Mouse (Mus musculus): ENCODE data around the gene Hnrnpm. TPM values are rescaled to one million over a fixed set of nuclear protein-coding genes. Genes with fewer than 3 reads are reported as not detected.
"Not testable (repeated sequence)": the region's sequence is repeated elsewhere in the genome, so short reads cannot be mapped to it uniquely, and the experiment has no call there.

Gene Hnrnpm
- total RNA-seq, 2 experiments from 2014 or later, result 129 to 152 TPM

DNA sequence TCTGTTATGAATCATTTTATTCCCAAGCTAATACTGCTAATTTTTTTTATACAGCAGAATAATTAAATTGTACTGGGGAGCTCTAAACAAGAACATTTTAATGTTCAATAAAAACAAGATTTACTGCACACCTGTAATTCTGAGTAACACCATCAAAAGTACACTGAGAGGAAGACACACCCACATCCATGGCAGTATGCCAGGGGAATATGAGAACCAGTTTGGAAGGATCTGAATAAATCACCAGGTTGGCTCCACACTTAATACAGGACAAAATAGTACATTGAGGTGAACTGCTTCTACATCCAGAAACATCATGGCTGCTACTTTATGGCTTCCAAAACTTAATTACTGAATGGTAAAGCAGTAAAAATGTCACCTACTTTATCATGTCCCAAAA lies 11.2 kb downstream of the Hnrnpm start:
- no peak for DNase-seq (ENCODE audit: extremely low spot score in 1 of 2, low spot score in 1 of 2)

DNA sequence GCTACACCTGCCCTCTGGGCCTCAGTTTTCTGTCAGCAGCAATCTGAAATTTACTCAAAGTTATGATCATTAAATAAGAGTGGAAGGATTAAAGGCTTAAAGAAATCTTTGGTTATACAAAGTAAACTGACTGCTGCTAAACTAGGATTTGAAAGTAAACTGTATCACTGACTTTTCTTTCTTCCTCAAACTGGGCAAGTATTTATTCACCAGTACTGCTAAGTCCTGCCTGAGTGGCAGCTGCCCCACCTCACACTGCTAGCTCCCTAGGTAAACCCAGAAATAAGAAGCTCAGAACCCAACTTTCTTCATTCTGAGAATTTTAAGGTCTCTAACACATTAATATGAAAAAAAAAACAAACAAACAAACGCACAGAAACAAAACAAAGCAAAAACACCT lies 12.8 kb downstream of the Hnrnpm start:
- no peak for DNase-seq (ENCODE audit: extremely low spot score in 1 of 2, low spot score in 1 of 2)

DNA sequence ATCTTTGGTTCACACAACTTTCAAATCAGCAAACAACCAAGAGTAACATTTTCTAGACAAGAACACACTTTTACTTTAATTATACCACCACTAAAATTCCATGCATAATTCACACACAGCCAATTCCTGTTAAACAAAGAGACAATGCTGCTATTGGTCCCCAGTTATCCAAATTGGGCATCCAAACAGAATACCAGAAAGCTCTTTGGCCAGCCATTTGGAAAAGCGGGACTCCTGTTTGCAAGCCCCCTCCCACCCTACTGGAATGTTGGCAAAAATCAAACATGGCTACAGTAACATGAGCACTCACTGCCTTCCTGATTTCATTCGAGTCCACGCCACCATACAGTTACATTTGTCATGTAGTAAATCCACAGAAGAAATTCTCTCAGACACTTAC lies 17.0 kb downstream of the Hnrnpm start:
- DNase-seq (ENCODE audit: extremely low spot score in 1 of 2, low spot score in 1 of 2), result no peak

- no peak for DNase-seq (ENCODE audit: extremely low spot score in 1 of 2, low spot score in 1 of 2)
Observed at GRCm38 (mm10) chr17:33666813-33667212, 19.8 kb downstream of the Hnrnpm start.

GRCm38 (mm10) chr17:33649781-33650475 lies 36.7 kb downstream of the Hnrnpm start:
- DNase-seq (ENCODE audit: extremely low spot score in 1 of 2, low spot score in 1 of 2), result no peak

GRCm38 (mm10) chr17:33645073-33645472 lies 41.6 kb downstream of the Hnrnpm start:
- no peak for DNase-seq (ENCODE audit: extremely low spot score in 1 of 2, low spot score in 1 of 2)

GRCm38 (mm10) chr17:33644068-33644467 lies 42.6 kb downstream of the Hnrnpm start:
- DNase-seq (ENCODE audit: extremely low spot score in 1 of 2, low spot score in 1 of 2), result no peak

DNA sequence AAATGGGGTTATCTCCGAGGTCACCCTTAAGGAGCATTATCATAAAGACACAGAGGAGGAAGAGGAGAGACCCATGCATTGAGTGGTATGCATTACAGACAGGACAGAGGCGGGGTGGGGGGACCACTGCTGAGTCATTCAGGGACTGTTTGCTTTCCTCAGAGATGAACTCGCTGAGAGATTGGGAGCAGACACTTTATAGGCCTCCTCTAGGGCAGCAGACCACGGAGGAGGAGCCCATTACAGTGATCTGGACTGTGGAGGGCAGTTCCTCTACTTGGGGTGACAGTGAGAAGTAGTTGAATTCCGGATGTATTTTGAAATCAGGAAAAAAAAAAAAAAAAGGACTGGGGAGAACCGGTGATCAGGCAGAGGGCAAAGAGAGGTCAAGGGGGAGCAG lies 46.9 kb downstream of the Hnrnpm start:
- no peak for DNase-seq (ENCODE audit: extremely low spot score in 1 of 2, low spot score in 1 of 2)

DNA sequence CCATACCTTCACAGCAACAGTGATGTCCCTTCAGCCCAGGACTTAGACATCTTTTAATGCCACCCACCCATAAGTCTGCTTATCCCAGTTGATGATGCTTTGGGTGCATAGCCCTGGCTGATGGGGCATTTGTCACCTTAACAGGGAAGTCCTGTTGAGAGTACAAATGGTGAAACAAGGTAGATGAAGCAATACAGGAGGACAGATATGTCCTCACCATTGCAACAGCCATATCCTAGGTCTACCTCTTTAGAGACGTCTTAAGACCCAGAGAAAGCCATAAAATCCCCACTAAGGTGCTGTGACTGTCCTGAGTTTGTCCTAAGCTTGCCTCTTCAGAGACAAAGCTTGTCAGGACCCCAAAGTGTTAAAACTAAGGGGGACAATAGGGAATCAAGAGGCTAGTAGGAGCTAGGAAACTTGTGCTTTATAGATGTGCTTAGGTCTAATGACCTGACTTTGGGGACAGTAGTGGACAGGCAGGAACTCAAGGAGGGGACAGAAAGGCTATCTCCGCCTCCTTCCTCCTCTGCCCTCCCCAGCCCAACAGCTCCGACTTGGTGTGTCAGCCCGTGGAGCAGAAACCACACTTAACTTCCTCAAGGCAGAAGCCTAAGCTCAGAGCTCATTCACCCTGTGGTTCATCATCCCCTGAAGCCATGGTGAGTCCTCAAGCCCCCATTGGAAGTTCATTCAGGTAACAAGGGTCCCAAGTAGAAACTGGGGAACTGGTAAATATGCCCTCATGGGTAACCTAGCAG lies 49.0 kb downstream of the Hnrnpm start, which contains the start of gene Pram1:
Gene Pram1, plus strand, starts transcription at position 541 of the 761 bp plus-strand sequence.
- DNase-seq (ENCODE audit: extremely low spot score in 1 of 2, low spot score in 1 of 2), result no peak

DNA sequence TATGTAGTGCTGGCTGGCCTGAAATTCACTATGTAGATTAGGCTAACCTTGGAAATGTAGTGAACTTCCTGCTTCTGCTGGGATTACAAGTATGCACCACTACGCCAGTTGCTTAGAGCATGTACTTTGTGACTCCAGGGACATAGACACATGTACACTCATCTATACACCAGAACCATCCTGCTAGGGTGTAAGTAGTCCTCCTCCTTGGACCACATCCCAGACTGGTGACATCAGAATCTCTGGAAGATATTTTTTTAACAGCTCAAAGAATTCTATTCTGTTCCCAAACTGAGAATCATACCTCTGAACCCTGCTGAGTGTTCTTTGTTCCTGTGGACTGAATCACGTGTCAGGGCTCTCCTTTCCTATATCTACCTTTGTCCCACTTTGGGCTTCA lies 49.6 kb downstream of the Hnrnpm start:
- DNase-seq (ENCODE audit: extremely low spot score in 1 of 2, low spot score in 1 of 2), result no peak

- DNase-seq (ENCODE audit: extremely low spot score in 1 of 2, low spot score in 1 of 2), result no peak
Observed at GRCm38 (mm10) chr17:33631796-33632195, 54.9 kb downstream of the Hnrnpm start.

DNA sequence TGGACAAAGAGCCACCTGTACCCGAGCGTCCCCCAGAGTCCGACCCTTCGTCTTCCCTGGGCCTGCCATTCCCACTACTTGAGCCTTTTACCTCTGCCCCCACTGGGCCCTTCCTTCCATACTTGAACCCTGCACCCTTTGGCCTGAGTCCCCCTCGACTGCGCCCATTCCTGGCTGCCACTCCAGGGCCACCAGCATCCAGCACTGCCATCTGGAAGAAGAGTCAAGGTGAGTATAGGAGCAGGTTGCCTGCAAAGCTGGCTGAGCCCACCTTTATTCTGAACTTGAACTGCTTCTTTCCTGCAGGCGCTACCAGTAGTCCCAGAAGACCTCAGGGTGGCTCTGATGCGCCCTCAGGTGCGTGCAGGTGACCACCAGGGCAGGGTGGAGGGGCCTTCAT lies 55.4 kb downstream of the Hnrnpm start:
- no peak for DNase-seq (ENCODE audit: extremely low spot score in 1 of 2, low spot score in 1 of 2)

- DNase-seq (ENCODE audit: extremely low spot score in 1 of 2, low spot score in 1 of 2), result no peak
Observed at GRCm38 (mm10) chr17:33630171-33630895, 56.3 kb downstream of the Hnrnpm start.

- no peak for DNase-seq (ENCODE audit: extremely low spot score in 1 of 2, low spot score in 1 of 2)
Observed at GRCm38 (mm10) chr17:33629487-33630125, 57.1 kb downstream of the Hnrnpm start.

DNA sequence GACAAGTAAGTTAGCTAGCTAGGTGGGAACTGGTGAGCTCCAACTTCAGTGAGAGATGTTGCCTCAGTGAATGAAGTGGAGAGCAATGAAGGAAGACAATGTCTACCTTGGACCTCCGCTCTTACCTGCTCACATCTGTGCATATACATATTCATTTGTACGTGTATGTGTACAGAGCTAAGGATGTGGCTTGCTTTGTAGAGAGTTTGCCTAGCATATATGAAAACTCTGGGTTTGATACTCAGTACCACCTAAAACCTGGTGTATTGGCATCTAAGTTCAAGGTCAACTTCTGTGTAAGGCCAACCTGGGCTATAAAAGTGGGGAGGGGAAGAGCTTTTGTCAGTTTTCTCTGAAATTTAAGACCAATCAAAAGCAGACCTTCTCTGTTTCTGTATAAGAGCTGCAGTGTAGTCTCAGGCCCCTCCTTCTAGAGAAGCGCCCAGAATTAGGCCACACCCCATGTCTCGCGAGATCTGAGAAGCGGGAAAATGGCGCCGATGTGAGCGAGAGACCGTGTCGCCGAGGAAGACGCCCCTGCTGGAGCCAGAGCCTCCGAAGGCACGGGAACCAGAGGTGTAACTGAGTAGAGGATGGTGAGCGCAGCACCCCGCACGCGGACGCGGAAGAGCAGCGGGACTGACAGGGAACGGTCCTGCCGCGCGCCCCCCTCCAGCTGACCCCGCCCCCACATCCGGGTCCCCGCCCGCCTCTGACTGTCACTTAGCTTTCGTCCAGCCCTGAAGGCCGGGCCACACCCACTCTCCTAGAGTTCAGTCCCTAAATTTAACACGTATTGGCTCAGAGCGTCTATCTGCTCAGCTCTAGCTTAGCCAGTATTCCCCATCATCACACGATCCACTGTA lies 57.8 kb downstream of the Hnrnpm start, which contains the start of gene Zfp414:
Gene Zfp414, plus strand, starts transcription at position 470 of the 866 bp plus-strand sequence.
- peak; percentile 83 to 84 for DNase-seq (ENCODE audit: extremely low spot score in 1 of 2, low spot score in 1 of 2)

DNA sequence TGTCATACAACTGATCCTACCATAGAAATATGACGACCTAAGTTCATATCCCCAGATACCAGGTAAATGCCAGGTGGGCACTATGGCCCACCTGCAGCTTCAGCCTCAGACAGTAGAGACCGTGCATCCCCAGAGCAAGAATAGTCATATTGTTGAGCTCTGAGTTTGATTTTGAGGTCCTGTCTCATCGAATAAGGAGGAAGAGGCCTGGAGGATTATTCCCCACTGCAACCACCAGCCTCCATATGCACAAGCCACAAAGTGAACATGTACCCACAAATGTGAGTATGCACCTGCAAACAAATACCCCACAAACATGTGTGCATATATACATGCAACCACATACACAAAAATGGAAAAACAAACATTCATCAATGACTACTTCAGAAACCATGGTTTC lies 59.4 kb downstream of the Hnrnpm start:
- DNase-seq (ENCODE audit: extremely low spot score in 1 of 2, low spot score in 1 of 2), result no peak

GRCm38 (mm10) chr17:33613726-33614125 lies 72.9 kb downstream of the Hnrnpm start:
- not testable (repeated sequence) for DNase-seq (ENCODE audit: extremely low spot score in 1 of 2, low spot score in 1 of 2)

GRCm38 (mm10) chr17:33610548-33610947 lies 76.1 kb downstream of the Hnrnpm start:
- DNase-seq (ENCODE audit: extremely low spot score in 1 of 2, low spot score in 1 of 2), result no peak

GRCm38 (mm10) chr17:33607273-33607672 lies 79.4 kb downstream of the Hnrnpm start:
- DNase-seq (ENCODE audit: extremely low spot score in 1 of 2, low spot score in 1 of 2), result no peak

DNA sequence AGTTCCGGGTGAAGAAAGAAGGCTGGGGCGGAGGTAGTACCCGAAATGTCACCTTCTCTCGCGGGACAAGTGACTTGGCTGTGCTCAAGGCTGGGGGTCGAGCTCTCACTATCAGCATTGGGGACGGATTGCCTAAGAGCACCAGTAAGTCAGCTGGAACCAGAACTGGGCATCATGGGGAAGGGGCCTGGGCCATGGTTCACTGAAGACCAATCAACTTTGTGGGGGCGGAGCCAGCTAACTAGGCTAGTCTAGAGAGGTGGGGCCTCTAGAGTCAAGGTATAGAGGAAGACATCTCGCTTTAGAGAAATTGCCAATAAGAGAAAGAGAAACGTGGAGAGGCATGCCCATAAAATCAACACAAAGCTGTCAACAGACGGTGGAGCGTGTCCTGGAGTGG lies 84.7 kb downstream of the Hnrnpm start:
- no peak for DNase-seq (ENCODE audit: extremely low spot score in 1 of 2, low spot score in 1 of 2)

Measured in layer of hippocampus, postnatal 25 days (tissue).